Mouse (Mus musculus): ENCODE measurements around the gene Atp5h. TPM values are rescaled to one million over a fixed set of nuclear protein-coding genes. Genes with fewer than 3 reads are reported as not detected.

Gene Atp5h
- total and polyA plus RNA-seq, 2 experiments from 2014 or later = 319 to 951 TPM

GRCm38 (mm10) chr11:115377254-115377653 is 42.5 kb downstream of the Atp5h start:
- Histone ChIP-seq H3K4me1 (ENCODE audit: insufficient read depth, low read length) (0 out of 2 replicates have a peak, but pooled peaks cover 10% of the 10 kb centered on the region), H3K4me2 (ENCODE audit: low read depth, low read length, poor library complexity, severe bottlenecking) (no peak overlapping the region), H3K27me3 (ENCODE audit: insufficient read depth, low read length) (no peaks in the 10 kb centered on the region), H3K36me3 (ENCODE audit: insufficient read depth, low read length) (no peaks in the 10 kb centered on the region), H3K9me3 (ENCODE audit: low read length) (no peaks in the 10 kb centered on the region), H3K9ac (replicated peaks; ENCODE audit: low read length, poor library complexity, severe bottlenecking) (no peak overlapping the region), H3K27ac (ENCODE audit: low read depth, low read length) (no peak overlapping the region), H3K4me3 (ENCODE audit: low read depth, low read length) (no peak overlapping the region)
- TF ChIP-seq CTCF (IDR thresholded peaks at IDR 0.05) = no peak
- 86% methylated on average over 4 of the region's 4 CpGs for WGBS
- no peak for DNase-seq (ENCODE audit: low spot score)
- ATAC-seq (ENCODE audit: low FRiP score) = no peak

- no peak overlapping the region for H3K27ac ChIP-seq (ENCODE audit: low read depth, low read length)
- DNase-seq (ENCODE audit: low spot score) = no peak
- no peaks in the 10 kb centered on the region for H3K36me3 ChIP-seq (ENCODE audit: insufficient read depth, low read length)
- H3K4me1 ChIP-seq (ENCODE audit: insufficient read depth, low read length) = 0 out of 2 replicates have a peak, but pooled peaks cover 10% of the 10 kb centered on the region
- no peak overlapping the region for H3K4me2 ChIP-seq (ENCODE audit: low read depth, low read length, poor library complexity, severe bottlenecking)
- no peak for TF ChIP-seq CTCF (IDR thresholded peaks at IDR 0.05)
- no peaks in the 10 kb centered on the region for H3K9me3 ChIP-seq (ENCODE audit: low read length)
- no peak overlapping the region for H3K9ac ChIP-seq (replicated peaks; ENCODE audit: low read length, poor library complexity, severe bottlenecking)
- WGBS = 73% methylated on average over 7 of the region's 7 CpGs
- H3K4me3 ChIP-seq (ENCODE audit: low read depth, low read length) = no peak overlapping the region
- H3K27me3 ChIP-seq (ENCODE audit: insufficient read depth, low read length) = no peaks in the 10 kb centered on the region
- no peak for ATAC-seq (ENCODE audit: low FRiP score)
Observed at GRCm38 (mm10) chr11:115376722-115377121, 43.0 kb downstream of the Atp5h start.

GRCm38 (mm10) chr11:115374695-115375425 is 44.9 kb downstream of the Atp5h start:
- Histone ChIP-seq H3K4me1 (ENCODE audit: insufficient read depth, low read length) (0 out of 2 replicates have a peak, but pooled peaks cover 10% of the 10 kb centered on the region), H3K4me2 (ENCODE audit: low read depth, low read length, poor library complexity, severe bottlenecking) (peak overlapping the region; percentile 73), H3K27ac (ENCODE audit: low read depth, low read length) (peak overlapping the region; percentile 81), H3K4me3 (ENCODE audit: low read depth, low read length) (peak overlapping the region; percentile 39), H3K27me3 (ENCODE audit: insufficient read depth, low read length) (no peaks in the 10 kb centered on the region), H3K9me3 (ENCODE audit: low read length) (no peaks in the 10 kb centered on the region), H3K9ac (replicated peaks; ENCODE audit: low read length, poor library complexity, severe bottlenecking) (peak overlapping the region; percentile 68; the same call in 1 of the 2 replicates), H3K36me3 (ENCODE audit: insufficient read depth, low read length) (no peaks in the 10 kb centered on the region)
- WGBS = 68% methylated on average over 12 of the region's 12 CpGs
- TF ChIP-seq CTCF (IDR thresholded peaks at IDR 0.05) = no peak
- ATAC-seq (ENCODE audit: low FRiP score) (no peak), DNase-seq (ENCODE audit: low spot score) (no peak)

GRCm38 (mm10) chr11:115373805-115374694 is 45.7 kb downstream of the Atp5h start:
- Histone ChIP-seq H3K9me3 (ENCODE audit: low read length) (no peaks in the 10 kb centered on the region), H3K4me2 (ENCODE audit: low read depth, low read length, poor library complexity, severe bottlenecking) (peak overlapping the region; percentile 73), H3K27ac (ENCODE audit: low read depth, low read length) (peak overlapping the region; percentile 81), H3K4me1 (ENCODE audit: insufficient read depth, low read length) (0 out of 2 replicates have a peak, but pooled peaks cover 10% of the 10 kb centered on the region), H3K27me3 (ENCODE audit: insufficient read depth, low read length) (no peaks in the 10 kb centered on the region), H3K4me3 (ENCODE audit: low read depth, low read length) (peak overlapping the region; percentile 39), H3K9ac (replicated peaks; ENCODE audit: low read length, poor library complexity, severe bottlenecking) (peak overlapping the region; percentile 68), H3K36me3 (ENCODE audit: insufficient read depth, low read length) (no peaks in the 10 kb centered on the region)
- ATAC-seq (ENCODE audit: low FRiP score) (peak; percentile 79), DNase-seq (ENCODE audit: low spot score) (peak; percentile 83)
- 2% methylated on average over 30 of the region's 30 CpGs for WGBS
- no peak for TF ChIP-seq CTCF (IDR thresholded peaks at IDR 0.05)

GRCm38 (mm10) chr11:115372737-115373136 is 47.0 kb downstream of the Atp5h start:
- no peak for DNase-seq (ENCODE audit: low spot score)
- H3K4me3 ChIP-seq (ENCODE audit: low read depth, low read length) = no peak overlapping the region
- H3K9ac ChIP-seq (replicated peaks; ENCODE audit: low read length, poor library complexity, severe bottlenecking) = no peak overlapping the region
- H3K9me3 ChIP-seq (ENCODE audit: low read length) = no peaks in the 10 kb centered on the region
- ATAC-seq (ENCODE audit: low FRiP score) = no peak
- TF ChIP-seq CTCF (IDR thresholded peaks at IDR 0.05) = peak; percentile 35; the same call in 1 of the 2 replicates
- no peak overlapping the region for H3K27ac ChIP-seq (ENCODE audit: low read depth, low read length)
- whole genome bisulfite sequencing = 51% methylated on average over 2 of the region's 2 CpGs
- no peak overlapping the region for H3K4me2 ChIP-seq (ENCODE audit: low read depth, low read length, poor library complexity, severe bottlenecking)
- H3K36me3 ChIP-seq (ENCODE audit: insufficient read depth, low read length) = no peaks in the 10 kb centered on the region
- H3K4me1 ChIP-seq (ENCODE audit: insufficient read depth, low read length) = 0 out of 2 replicates have a peak, but pooled peaks cover 10% of the 10 kb centered on the region
- H3K27me3 ChIP-seq (ENCODE audit: insufficient read depth, low read length) = no peaks in the 10 kb centered on the region

Measured in midbrain, postnatal 0 days (tissue).